Mouse (Mus musculus) layer of hippocampus, adult 2 months (tissue): Measurements from ENCODE around the gene Lnx1. TPM values are rescaled to one million over a fixed set of nuclear protein-coding genes. Genes with fewer than 3 reads are reported as not detected.

Experiments used
- DNase-seq, 2 experiments: peaks; one replicate each; pipeline ENCODE4 v3.0.0; 2022; ENCODE audit warnings: low spot score in 2 of 2
- H3K27ac ChIP-seq: fragments of 200-600 bp; 2 replicates; pipeline ENCODE4 v1.8.1; 2022
- H3K4me3 ChIP-seq: fragments of 200-600 bp; 2 replicates; pipeline ENCODE4 v1.8.1; 2022; ENCODE audit warnings: mild to moderate bottlenecking
- CTCF ChIP-seq: fragments of 200-600 bp; conservative IDR thresholded peaks from 2 replicates; pipeline ENCODE4 v1.8.1; 2022; ENCODE audit warnings: antibody characterized with exemption, mild to moderate bottlenecking, moderate library complexity
- total RNA-seq, 2 experiments: library from RNA; stranded (reverse); gene quantifications; 2 replicates each; pipeline ENCODE4 v1.2.3; 2021

Lnx1 gene
- total RNA-seq, 2 experiments from 2014 or later: 11.5 to 14.6 TPM

GRCm38 (mm10) chr5:74659856-74660255 is 42.9 kb downstream of the Lnx1 start:
- H3K4me3 ChIP-seq: no peak overlapping the region
- no peak overlapping the region for H3K27ac ChIP-seq
- no peak for TF ChIP-seq CTCF
- no peak for DNase-seq

- no peak for DNase-seq
- H3K27ac ChIP-seq: no peak overlapping the region
- no peak for TF ChIP-seq CTCF
- H3K4me3 ChIP-seq: no peak overlapping the region
Observed at GRCm38 (mm10) chr5:74659281-74659680, 43.4 kb downstream of the Lnx1 start.

GRCm38 (mm10) chr5:74657930-74658329 is 44.8 kb downstream of the Lnx1 start:
- no peak overlapping the region for H3K27ac ChIP-seq
- no peak for TF ChIP-seq CTCF
- H3K4me3 ChIP-seq: no peak overlapping the region
- no peak for DNase-seq

GRCm38 (mm10) chr5:74656410-74656809 is 46.3 kb downstream of the Lnx1 start:
- Histone ChIP-seq H3K27ac (no peak overlapping the region), H3K4me3 (no peak overlapping the region)
- no peak for DNase-seq
- no peak for TF ChIP-seq CTCF

GRCm38 (mm10) chr5:74654527-74654926 is 48.2 kb downstream of the Lnx1 start:
- no peak overlapping the region for H3K4me3 ChIP-seq
- DNase-seq: no peak
- no peak overlapping the region for H3K27ac ChIP-seq
- TF ChIP-seq CTCF: no peak

GRCm38 (mm10) chr5:74653766-74654165 is 48.9 kb downstream of the Lnx1 start:
- no peak overlapping the region for H3K4me3 ChIP-seq
- TF ChIP-seq CTCF: no peak
- H3K27ac ChIP-seq: no peak overlapping the region
- no peak for DNase-seq

GRCm38 (mm10) chr5:74649122-74649521 is 53.6 kb downstream of the Lnx1 start:
- no peak for TF ChIP-seq CTCF
- DNase-seq: no peak
- Histone ChIP-seq H3K27ac (no peak overlapping the region), H3K4me3 (no peak overlapping the region)

GRCm38 (mm10) chr5:74648216-74648615 is 54.5 kb downstream of the Lnx1 start:
- DNase-seq: no peak
- Histone ChIP-seq H3K27ac (no peak overlapping the region), H3K4me3 (no peak overlapping the region)
- TF ChIP-seq CTCF: no peak

- DNase-seq: no peak
- no peak overlapping the region for H3K27ac ChIP-seq
- no peak for TF ChIP-seq CTCF
- H3K4me3 ChIP-seq: no peak overlapping the region
Observed at GRCm38 (mm10) chr5:74647584-74647984, 55.1 kb downstream of the Lnx1 start.

- no peak overlapping the region for H3K27ac ChIP-seq
- H3K4me3 ChIP-seq: no peak overlapping the region
- TF ChIP-seq CTCF: no peak
- no peak for DNase-seq
Observed at GRCm38 (mm10) chr5:74642291-74642690, 60.4 kb downstream of the Lnx1 start.

- peak; percentile 91 for TF ChIP-seq CTCF
- Histone ChIP-seq H3K4me3 (no peak overlapping the region), H3K27ac (no peak overlapping the region)
- DNase-seq: peak; percentile 31 to 50
Observed at GRCm38 (mm10) chr5:74641000-74641399, 61.7 kb downstream of the Lnx1 start.

GRCm38 (mm10) chr5:74640504-74640903 is 62.2 kb downstream of the Lnx1 start:
- no peak for TF ChIP-seq CTCF
- no peak for DNase-seq
- Histone ChIP-seq H3K4me3 (no peak overlapping the region), H3K27ac (no peak overlapping the region)

- DNase-seq: no peak
- no peak for TF ChIP-seq CTCF
- Histone ChIP-seq H3K27ac (no peak overlapping the region), H3K4me3 (no peak overlapping the region)
Observed at GRCm38 (mm10) chr5:74639516-74639915, 63.2 kb downstream of the Lnx1 start.

GRCm38 (mm10) chr5:74634391-74634790 is 68.3 kb downstream of the Lnx1 start:
- TF ChIP-seq CTCF: no peak
- Histone ChIP-seq H3K4me3 (no peak overlapping the region), H3K27ac (no peak overlapping the region)
- DNase-seq: no peak

- TF ChIP-seq CTCF: no peak
Observed at GRCm38 (mm10) chr5:74633453-74633852, 69.3 kb downstream of the Lnx1 start.

More at GRCm38 (mm10) chr5:74633453-74633852, 69.3 kb downstream of the Lnx1 start:
- DNase-seq: no peak
- Histone ChIP-seq H3K4me3 (no peak overlapping the region), H3K27ac (no peak overlapping the region)
